Mouse (Mus musculus): ENCODE measurements around the gene Mlc1. TPM values are rescaled to one million over a fixed set of nuclear protein-coding genes. Genes with fewer than 3 reads are reported as not detected.

The Mlc1 gene
- total RNA-seq, 4 experiments from 2014 or later: not detected

DNA sequence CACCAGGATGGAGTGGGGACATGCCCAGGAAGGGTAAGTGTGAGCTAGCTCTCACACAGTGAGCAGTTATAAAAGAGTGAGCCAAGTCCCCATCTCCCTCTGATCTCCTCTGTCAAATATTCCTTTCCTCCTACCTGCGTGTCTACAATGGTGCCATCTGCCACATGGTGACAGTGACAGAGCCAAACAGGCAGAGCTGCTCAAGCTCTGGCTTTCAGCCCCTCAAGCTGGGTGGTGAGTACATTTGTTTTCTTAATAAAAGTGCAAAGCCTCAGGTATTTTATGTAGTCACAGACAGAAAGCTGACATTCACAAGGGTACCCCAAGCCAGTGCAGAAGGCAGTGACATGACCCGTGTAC, 41.5 kb downstream of the Mlc1 start:
- no peak for DNase-seq (ENCODE audit: low spot score)

DNA sequence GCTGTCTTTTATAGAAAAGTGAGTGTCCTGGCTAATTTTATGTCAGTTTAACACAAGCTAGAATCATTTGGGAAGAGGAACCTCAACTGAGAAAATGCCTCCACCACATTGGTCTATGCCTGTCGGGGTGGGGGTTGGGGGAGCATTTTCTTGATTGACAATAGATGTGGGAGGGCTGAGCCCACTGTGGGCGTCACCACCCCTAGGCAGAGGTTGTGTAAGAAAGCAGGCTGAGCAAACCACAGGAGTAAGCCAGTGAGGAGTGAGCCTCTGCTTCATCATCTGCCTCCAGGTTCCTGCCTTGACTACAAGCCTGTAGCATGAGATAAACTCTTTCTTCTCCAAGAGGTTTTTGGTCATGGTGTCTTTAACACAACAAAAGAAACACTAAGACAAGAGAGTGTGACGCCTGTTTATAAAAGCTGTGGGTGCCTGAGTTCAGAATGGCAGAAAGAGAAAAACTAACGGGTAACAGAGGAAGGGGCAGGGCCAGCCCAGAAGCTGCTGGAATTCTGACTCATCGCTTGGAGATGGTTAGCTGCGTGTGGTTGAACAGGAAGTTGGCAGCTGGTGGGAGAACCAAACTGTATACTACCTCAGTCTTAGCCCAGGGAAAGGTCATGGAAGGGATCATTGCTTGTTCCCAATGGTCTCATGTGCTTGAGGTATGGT, 42.1 kb downstream of the Mlc1 start:
- no peak for DNase-seq (ENCODE audit: low spot score)

DNA sequence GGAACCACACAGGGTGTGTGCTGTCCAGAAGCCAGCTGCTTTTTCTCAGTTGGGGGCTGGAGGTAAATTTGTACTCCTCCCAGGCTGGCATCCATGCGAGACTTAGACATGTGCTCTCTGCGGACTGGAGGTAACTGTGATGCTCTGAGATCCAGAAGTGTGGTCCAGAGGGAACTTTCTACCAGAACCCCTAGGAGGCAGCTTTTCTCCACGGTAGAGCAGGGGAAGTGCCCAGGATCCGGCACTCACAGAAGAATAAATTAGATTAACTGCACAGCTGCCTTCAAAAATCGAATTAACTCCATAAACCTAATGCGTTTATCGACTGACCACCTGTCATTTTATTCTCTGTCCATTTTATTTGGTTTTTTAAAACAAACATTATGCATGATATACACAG, 44.7 kb downstream of the Mlc1 start:
- no peak for DNase-seq (ENCODE audit: low spot score)

DNA sequence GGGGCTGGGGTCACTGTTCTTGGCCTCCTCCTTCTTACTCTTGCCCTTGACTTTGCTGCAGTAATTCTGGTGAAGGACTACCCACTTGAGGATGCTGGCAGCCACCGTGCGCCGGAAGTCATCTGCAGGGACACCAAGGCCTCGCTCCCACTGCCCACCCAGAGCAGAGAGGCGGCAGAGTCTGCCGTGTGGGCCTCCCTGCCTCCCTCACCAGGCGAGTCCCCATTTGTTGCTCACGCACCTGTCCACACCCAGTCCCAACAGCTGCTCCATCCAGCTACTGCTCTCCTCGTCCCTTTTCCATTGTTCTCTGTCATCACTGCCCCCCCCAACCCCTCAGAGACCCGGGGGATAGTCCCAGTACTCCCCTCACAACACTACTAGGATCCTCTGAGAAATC, 46.1 kb downstream of the Mlc1 start:
- no peak for DNase-seq (ENCODE audit: low spot score)

DNA sequence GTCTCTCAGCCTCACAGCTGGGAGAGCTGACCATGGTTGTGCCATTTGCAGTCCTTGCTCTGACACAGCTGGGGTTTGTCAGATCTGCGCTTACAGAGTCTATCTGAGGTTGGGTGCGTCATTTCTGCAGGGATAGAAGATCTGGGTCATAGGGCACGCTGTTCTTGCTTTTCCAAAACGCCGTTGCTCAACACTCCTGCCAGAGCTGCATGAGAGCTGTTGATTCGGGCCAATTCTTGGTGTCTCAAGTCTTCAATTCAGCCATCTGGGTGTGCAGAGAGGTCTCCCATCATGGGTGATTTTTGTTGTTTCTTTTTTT, 56.9 kb downstream of the Mlc1 start:
- DNase-seq (ENCODE audit: low spot score): peak; percentile 51

DNA sequence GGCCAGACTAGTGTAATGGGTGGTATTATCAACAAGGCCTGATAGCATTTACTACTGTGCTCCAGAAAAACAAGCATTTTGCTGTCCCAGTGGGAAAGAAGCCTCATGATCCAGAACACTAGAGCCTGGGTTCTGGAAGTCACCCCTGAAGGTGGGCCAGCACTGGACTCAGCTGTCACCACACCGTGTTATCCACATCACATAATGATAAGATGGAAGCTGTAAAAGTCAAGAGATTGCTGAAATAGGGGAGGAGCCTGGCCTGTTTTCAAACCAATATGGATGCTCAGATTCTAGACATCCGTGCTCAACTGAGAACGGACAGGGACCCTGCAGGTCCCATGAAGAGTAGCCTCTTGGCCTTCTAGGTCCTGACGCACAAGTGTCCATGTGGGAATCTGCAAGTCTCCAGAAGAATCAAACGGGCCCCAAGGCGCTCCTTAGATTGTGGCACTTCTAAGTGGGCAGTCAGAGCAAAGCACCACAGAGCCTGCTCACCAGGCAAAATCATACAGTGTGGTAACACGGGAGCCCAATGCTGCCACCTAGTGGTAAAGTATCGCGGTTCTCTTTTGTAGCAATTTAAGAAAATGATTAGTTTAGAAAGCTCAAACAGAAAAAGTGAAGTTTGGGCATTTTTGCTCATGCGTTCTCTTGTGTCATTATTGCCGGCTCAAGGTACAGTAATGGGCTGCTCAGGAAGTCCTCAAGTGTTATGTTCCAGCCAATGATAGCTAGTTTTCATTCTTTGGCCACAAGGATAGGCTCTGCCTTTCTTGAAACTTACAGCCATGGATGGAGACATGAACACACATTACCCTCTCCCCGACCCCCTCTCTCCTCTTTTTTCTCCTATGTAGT, 57.4 kb downstream of the Mlc1 start:
- peak; percentile 78 for DNase-seq (ENCODE audit: low spot score)

DNA sequence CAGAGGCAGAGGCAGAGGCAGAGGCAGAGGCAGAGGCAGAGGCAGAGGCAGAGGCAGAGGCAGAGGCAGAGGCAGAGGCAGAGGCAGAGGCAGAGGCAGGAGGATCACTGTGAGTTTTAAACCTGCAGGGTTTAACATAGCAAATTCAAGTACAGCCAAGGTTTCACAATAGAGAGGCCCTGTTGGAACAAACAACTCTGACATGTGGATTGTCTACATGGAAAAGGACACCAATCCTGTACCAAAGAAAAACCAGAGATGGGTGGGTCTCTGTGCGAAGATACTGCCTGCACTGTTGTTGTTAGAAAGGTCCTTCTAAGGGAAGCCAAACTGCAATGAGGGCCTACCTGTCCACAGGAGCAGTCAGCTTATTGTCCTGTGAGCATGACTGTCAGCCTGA, 58.7 kb downstream of the Mlc1 start:
- no peak for DNase-seq (ENCODE audit: low spot score)

DNA sequence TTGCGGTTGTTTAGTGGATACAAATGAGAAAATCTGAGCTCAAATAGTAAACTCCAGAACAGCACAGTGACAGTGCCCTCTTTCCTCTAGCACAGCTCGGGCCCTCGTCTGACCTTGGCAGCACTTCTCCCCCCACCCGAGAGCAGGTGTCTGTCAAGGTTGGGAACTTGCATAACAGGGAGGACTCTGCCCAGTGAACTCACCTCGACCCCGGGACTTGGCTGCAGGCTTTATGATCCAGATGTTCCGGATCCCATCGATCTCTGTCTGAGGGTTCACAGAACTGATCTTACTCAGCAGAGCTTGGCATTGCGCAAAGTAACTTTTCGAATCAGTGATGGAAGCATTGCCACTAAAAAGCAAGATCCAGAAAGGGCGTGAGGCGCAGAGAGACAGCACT, 59.5 kb downstream of the Mlc1 start:
- no peak for DNase-seq (ENCODE audit: low spot score)

DNA sequence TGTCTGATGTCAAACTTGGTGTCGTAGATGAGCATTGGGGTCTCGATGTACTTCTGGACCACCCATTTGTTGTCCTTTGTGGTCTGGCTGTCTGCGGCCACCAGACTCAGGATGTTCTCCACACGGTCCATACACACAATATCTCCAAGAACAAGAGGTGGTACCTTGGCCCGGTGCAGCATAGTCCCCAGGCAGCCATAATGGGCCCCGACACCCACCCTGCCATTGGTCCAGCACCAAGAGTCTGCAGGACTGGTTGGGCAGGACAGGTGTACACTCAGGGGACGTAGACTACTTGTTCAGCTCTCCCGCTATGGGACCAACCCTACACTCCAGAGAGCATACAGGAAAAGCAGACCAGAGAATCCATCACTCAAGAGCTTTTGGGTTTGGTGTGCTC, 61.7 kb downstream of the Mlc1 start:
- no peak for DNase-seq (ENCODE audit: low spot score)

DNA sequence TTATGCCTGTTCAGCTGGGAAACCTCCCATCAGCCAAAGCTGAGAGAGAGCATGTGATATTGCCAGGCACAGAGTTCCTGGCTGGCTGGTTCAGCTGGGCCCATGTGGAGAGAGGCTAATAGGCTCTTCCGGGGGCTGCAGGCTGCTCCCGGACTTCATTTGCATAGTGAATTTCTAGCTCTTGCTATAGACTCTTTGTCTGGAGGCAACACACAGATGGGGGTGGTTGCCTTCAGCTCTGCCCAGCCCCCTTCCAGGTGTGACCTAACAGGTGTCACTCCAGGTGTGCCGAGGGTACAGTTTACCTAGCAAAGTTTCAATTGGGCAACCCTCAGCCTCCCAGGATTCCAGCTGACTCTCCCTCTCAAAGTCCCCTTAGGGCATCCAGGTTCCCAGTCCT, 62.4 kb downstream of the Mlc1 start:
- DNase-seq (ENCODE audit: low spot score): no peak

DNA sequence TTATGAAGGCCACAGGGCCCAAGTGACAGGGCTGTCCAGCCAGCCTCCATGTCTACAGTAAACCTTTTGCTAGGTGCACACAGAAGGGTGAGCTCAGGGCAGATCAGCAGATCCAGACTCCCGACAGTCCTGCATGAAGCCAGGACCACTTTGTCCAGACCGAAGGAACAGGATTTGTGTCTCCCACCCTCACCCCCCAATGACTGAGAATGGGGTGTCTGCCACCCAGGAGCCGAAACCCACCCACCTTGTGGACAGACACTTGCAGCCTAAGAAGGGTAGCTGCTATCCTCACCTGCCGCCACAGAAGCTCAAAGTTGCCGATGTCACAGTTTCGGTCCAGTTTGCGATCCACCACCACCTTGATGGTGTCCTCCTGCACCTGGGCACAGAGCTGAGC, 63.8 kb downstream of the Mlc1 start:
- no peak for DNase-seq (ENCODE audit: low spot score)

DNA sequence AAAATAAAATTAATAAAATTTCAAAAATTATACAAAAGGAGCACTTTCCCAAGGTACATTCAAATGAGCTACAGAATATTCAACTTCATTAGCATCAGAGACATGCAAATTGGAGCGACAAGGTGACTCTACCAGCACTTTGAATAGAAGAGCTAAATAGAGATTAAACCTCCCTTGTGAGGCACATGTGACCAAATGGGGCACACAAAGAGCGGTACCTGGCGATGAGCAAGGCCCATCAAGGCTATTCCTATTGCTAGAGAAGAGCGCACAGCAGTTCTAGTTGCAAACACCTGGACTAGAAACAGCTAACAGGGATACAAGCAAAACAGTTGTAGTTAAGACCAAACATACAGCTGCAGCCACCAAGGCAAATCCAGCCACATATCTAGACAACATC, 72.5 kb downstream of the Mlc1 start:
- DNase-seq (ENCODE audit: low spot score): no peak

Other genes starting within 250 kb of the Mlc1 start
- gene Brd1, start 244.8 kb downstream of the Mlc1 start, total RNA-seq (2022): 10 to 100 TPM; 26.5 to 29.6 (median 28.6) TPM
- 10 to 100 TPM in 1 of 4 experiments, 1 to 10 TPM in 3; 6.6 to 11.4 (median 8.3) TPM for gene Zbed4, start 227.3 kb downstream of the Mlc1 start, total RNA-seq (2022)
- gene Alg12, start 159.7 kb downstream of the Mlc1 start, total RNA-seq (2022): 10 to 100 TPM in 2 of 4 experiments, 1 to 10 TPM in 2; 7.4 to 10.3 (median 9.9) TPM
- 10 to 100 TPM; 17.2 to 28.0 (median 21.1) TPM for gene Creld2, start 159.4 kb downstream of the Mlc1 start, total RNA-seq (2022)
- 100 to 1,000 TPM in 1 of 4 experiments, 10 to 100 TPM in 3; 70.8 to 183 (median 86.1) TPM for gene Pim3, start 116.8 kb downstream of the Mlc1 start, total RNA-seq (2022)
- gene Ttll8, start 24.6 kb downstream of the Mlc1 start, total RNA-seq (2022): not detected
- 100 to 1,000 TPM; 105 to 126 (median 121) TPM for gene Mov10l1, start 3.9 kb upstream of the Mlc1 start, total RNA-seq (2022)
- gene Panx2, start 80.7 kb upstream of the Mlc1 start, total RNA-seq (2022): 1 to 10 TPM; 1.1 to 2.1 (median 1.7) TPM
- gene Trabd, start 96.1 kb upstream of the Mlc1 start, total RNA-seq (2022): 10 to 100 TPM; 43.9 to 51.4 (median 45.4) TPM
- 10 to 100 TPM; 15.0 to 16.6 (median 15.8) TPM for gene Selenoo, start 110.1 kb upstream of the Mlc1 start, total RNA-seq (2022)
- 10 to 100 TPM in 1 of 4 experiments, 1 to 10 TPM in 3; 8.2 to 11.6 (median 9.0) TPM for gene Tubgcp6, start 144.1 kb upstream of the Mlc1 start, total RNA-seq (2022)
- 1 to 10 TPM; 5.8 to 9.5 (median 6.9) TPM for gene Hdac10, start 149.7 kb upstream of the Mlc1 start, total RNA-seq (2022)
- 10 to 100 TPM; 21.1 to 31.4 (median 28.0) TPM for gene Mapk12, start 161.7 kb upstream of the Mlc1 start, total RNA-seq (2022)
- 1 to 10 TPM; 1.1 to 2.8 (median 2.7) TPM for gene Mapk11, start 170.6 kb upstream of the Mlc1 start, total RNA-seq (2022)
- 100 to 1,000 TPM in 2 of 4 experiments, 10 to 100 TPM in 2; 92.5 to 104 (median 99.6) TPM for gene Plxnb2, start 201.8 kb upstream of the Mlc1 start, total RNA-seq (2022)
- gene Dennd6b, start 217.5 kb upstream of the Mlc1 start, total RNA-seq (2022): 10 to 100 TPM in 2 of 4 experiments, 1 to 10 TPM in 2; 8.8 to 12.9 (median 11.0) TPM
- 10 to 100 TPM; 82.1 to 87.5 (median 84.7) TPM for gene Ppp6r2, start 232.5 kb upstream of the Mlc1 start, total RNA-seq (2022)